Mouse (Mus musculus) limb, embryonic 10.5 days (tissue): Measurements from ENCODE around the gene Nrn1l. TPM values are rescaled to one million over a fixed set of nuclear protein-coding genes. Genes with fewer than 3 reads are reported as not detected.

ENCODE experiments used
- DNase-seq: peaks from one replicate; pipeline ENCODE4 v3.0.0-alpha.2; 2017; ENCODE audit warnings: low spot score
- H3K27ac ChIP-seq: fragments of 300-500 bp; sonication (generic); 2 replicates; pipeline ENCODE4 v1.5.1; 2016; ENCODE audit warnings: mild to moderate bottlenecking
- H3K27me3 ChIP-seq: fragments of 300-500 bp; sonication (generic); 2 replicates; pipeline ENCODE4 v1.6.1; 2016; ENCODE audit warnings: low read depth, mild to moderate bottlenecking; ENCODE audit not compliant: poor library complexity, severe bottlenecking
- H3K36me3 ChIP-seq: fragments of 300-500 bp; sonication (generic); 2 replicates; pipeline ENCODE4 v1.6.1; 2016; ENCODE audit warnings: mild to moderate bottlenecking, moderate library complexity
- H3K4me1 ChIP-seq: fragments of 300-500 bp; sonication (generic); 2 replicates; pipeline ENCODE4 v1.6.1; 2016
- H3K4me3 ChIP-seq: fragments of 300-500 bp; sonication (generic); 2 replicates; pipeline ENCODE4 v1.5.1; 2016; ENCODE audit warnings: mild to moderate bottlenecking, moderate library complexity
- H3K9me3 ChIP-seq: fragments of 300-500 bp; sonication (generic); replicated peaks from 2 replicates; pipeline ENCODE4 v1.6.1; 2016; ENCODE audit warnings: mild to moderate bottlenecking
- WGBS: fragments of 180-500 bp; shearing (Covaris S2); methylation state at CpG from one replicate; pipeline ENCODE4 v1.1.7; 2016; 5-methylcytosine and 5-hydroxymethylcytosine counted together
- polyA plus RNA-seq: library from polyadenylated mRNA; unstranded; fragments of >200 nt; fragmentation: Nextera tagmentation; extraction: Ambion mirVana; gene quantifications from 2 replicates; pipeline ENCODE4 v1.2.1, GENCODE M21; 2016

Gene Nrn1l
- polyA plus RNA-seq, 1 experiment from 2014 or later: 0.41 TPM

GRCm38 (mm10) chr8:105942026-105942425 is 48.7 kb downstream of the Nrn1l start:
- 95% methylated on average over 11 of the region's 11 CpGs for WGBS
- no peaks in the 10 kb centered on the region for H3K9me3 ChIP-seq
- H3K27me3 ChIP-seq: no peaks in the 10 kb centered on the region
- peaks cover 70% of the 10 kb centered on the region for H3K36me3 ChIP-seq
- no peak for DNase-seq
- no peak overlapping the region for H3K4me3 ChIP-seq
- peaks cover 14% of the 10 kb centered on the region for H3K4me1 ChIP-seq
- no peak overlapping the region for H3K27ac ChIP-seq

DNA sequence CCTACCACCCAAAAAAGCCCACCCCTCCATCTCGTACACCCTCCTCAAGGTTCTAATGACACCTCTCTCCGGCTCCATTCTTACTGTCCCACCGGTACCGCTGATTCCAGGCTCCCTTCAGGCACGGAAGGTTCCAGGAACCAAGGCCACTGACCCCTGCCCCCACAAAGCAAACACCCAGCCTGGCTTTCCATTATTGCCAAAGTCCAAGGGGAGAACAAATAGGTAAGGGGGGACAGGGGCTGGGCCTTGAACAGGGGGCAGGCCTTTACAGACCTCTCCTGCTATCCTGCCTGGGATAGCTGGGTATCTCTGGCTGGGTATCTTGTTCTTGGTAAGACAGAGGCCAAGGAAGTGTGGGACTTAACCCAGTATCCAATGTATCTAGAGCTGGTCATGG is 49.2 kb downstream of the Nrn1l start:
- no peak for DNase-seq
- Histone ChIP-seq H3K27ac (no peak overlapping the region), H3K27me3 (no peaks in the 10 kb centered on the region), H3K36me3 (peaks cover 75% of the 10 kb centered on the region), H3K9me3 (no peaks in the 10 kb centered on the region), H3K4me1 (peaks cover 9% of the 10 kb centered on the region), H3K4me3 (no peak overlapping the region)
- 94% methylated on average over 5 of the region's 5 CpGs for WGBS

GRCm38 (mm10) chr8:105943321-105943739 is 50.0 kb downstream of the Nrn1l start, which contains the start of gene Lcat:
Lcat (minus strand) TSS chr8:105943382.
- peaks cover 1% of the 10 kb centered on the region; the same call in 1 of the 2 replicates for H3K4me1 ChIP-seq
- peaks cover 83% of the 10 kb centered on the region for H3K36me3 ChIP-seq
- 92% methylated on average over 8 of the region's 8 CpGs for WGBS
- H3K27ac ChIP-seq: no peak within 1 kb of the TSS
- H3K27me3 ChIP-seq: no peaks in the 10 kb centered on the region
- no peak for DNase-seq
- no peak within 1 kb of the TSS for H3K4me3 ChIP-seq
- no peaks in the 10 kb centered on the region for H3K9me3 ChIP-seq

Other genes with a start within 250 kb of the Nrn1l start
- 0.33 and 0.51 TPM in 2 replicates for gene Carmil2, start 207.3 kb upstream of the Nrn1l start, polyA plus RNA-seq
- 66.1 and 74.3 TPM in 2 replicates for gene Acd, start 192.5 kb upstream of the Nrn1l start, polyA plus RNA-seq
- 11.8 and 12.2 TPM in 2 replicates for gene Pard6a, start 192.4 kb upstream of the Nrn1l start, polyA plus RNA-seq
- not detected in 2 replicates for gene 4933405L10Rik, start 185.9 kb upstream of the Nrn1l start, polyA plus RNA-seq
- 47.0 and 56.0 TPM in 2 replicates for gene Enkd1, start 185.4 kb upstream of the Nrn1l start, polyA plus RNA-seq
- 25.4 and 29.8 TPM in 2 replicates for gene Gfod2, start 134.9 kb upstream of the Nrn1l start, polyA plus RNA-seq
- 11.5 and 14.9 TPM in 2 replicates for gene Ranbp10, start 66.2 kb upstream of the Nrn1l start, polyA plus RNA-seq
- gene Tsnaxip1, start 65.8 kb upstream of the Nrn1l start, polyA plus RNA-seq: 0.10 and 0.14 TPM in 2 replicates
- gene Cenpt, start 40.3 kb upstream of the Nrn1l start, polyA plus RNA-seq: 45.6 and 49.0 TPM in 2 replicates
- 85.7 and 90.8 TPM in 2 replicates for gene Thap11, start 38.4 kb upstream of the Nrn1l start, polyA plus RNA-seq
- gene Nutf2, start 33.0 kb upstream of the Nrn1l start, polyA plus RNA-seq: 379 and 438 TPM in 2 replicates
- gene Edc4, start 12.7 kb upstream of the Nrn1l start, polyA plus RNA-seq: 75.1 and 76.6 TPM in 2 replicates
- 34.4 and 45.9 TPM in 2 replicates for gene Pskh1, start 6.9 kb downstream of the Nrn1l start, polyA plus RNA-seq
- gene Ctrl, start 40.3 kb downstream of the Nrn1l start, polyA plus RNA-seq: 1.6 and 2.0 TPM in 2 replicates
- 28.9 and 40.3 TPM in 2 replicates for gene Psmb10, start 44.9 kb downstream of the Nrn1l start, polyA plus RNA-seq
- gene Lcat, start 49.8 kb downstream of the Nrn1l start, polyA plus RNA-seq: 2.0 and 2.1 TPM in 2 replicates
- gene Slc12a4, start 72.5 kb downstream of the Nrn1l start, polyA plus RNA-seq: 31.9 and 37.7 TPM in 2 replicates
- gene Dpep3, start 85.9 kb downstream of the Nrn1l start, polyA plus RNA-seq: not detected in 2 replicates
- 23.3 and 23.7 TPM in 2 replicates for gene Dus2, start 97.8 kb downstream of the Nrn1l start, polyA plus RNA-seq
- gene Dpep2nb, start 112.4 kb downstream of the Nrn1l start, polyA plus RNA-seq: 0.21 TPM in 1 of 2 replicates, not detected in the other
- gene Ddx28, start 118.3 kb downstream of the Nrn1l start, polyA plus RNA-seq: 22.8 and 23.2 TPM in 2 replicates
- 7.9 TPM in 2 replicates for gene Nfatc3, start 165.3 kb downstream of the Nrn1l start, polyA plus RNA-seq
- gene Esrp2, start 243.4 kb downstream of the Nrn1l start, polyA plus RNA-seq: 5.6 and 7.3 TPM in 2 replicates